Mouse (Mus musculus) brain, adult 2 months (tissue): ENCODE measurements around the gene Enah.

Experiments used
- DNase-seq: peaks from one replicate; pipeline ENCODE4 v3.0.0; 2011; ENCODE audit warnings: low read depth, low spot score

Gene Enah

GRCm38 (mm10) chr1:181848210-181848609 is 171.6 kb downstream of the Enah start:
- DNase-seq: no peak

- DNase-seq: no peak
Observed at GRCm38 (mm10) chr1:181847396-181847795, 172.4 kb downstream of the Enah start.
